24 mouse cellular contexts compared by ENCODE assay signal in the genomic region with DNA sequence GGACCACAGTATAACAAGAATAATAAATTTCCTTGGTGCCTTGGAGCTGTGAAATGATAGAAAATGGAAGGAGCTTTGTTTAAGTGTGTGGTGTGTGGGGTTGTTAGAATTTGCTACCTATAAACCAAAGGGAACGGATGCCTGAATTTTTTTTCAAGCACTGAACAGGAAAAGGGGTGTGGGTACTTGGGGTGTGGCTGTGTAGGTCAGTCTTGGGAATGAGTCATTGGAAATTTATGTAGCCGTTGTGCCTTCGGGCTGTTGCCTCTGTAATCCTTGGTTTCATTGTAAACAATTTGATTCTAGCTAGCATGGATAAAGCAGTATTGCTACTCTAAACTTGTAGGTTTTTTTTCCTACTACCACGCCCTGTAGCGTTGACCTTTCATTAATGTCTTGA. TPM values are rescaled to one million over a fixed set of nuclear protein-coding genes. Genes with fewer than 3 reads are reported as not detected.
A peak's percentile ranks its signal among the peaks of the same experiment; 100 is the strongest.
DNase-seq lines count a peak whose midpoint lies in the region; ATAC-seq and TF ChIP-seq lines count a peak whose summit lies in the region.
"Had no signal": no experiment of that assay in that cellular context is flagged by ENCODE, and none has a peak within 500 bp of the region (broad histone marks: within the 10 kb centered on the region; RNA-seq: fewer than 3 reads in every experiment).

No protein-coding gene starts in this region.

- H3K27ac ChIP-seq in lung, postnatal 0 days (ENCODE audit: low read length), result no peak overlapping the region; the same call in 1 of the 2 replicates
- H3K27ac ChIP-seq in ES-Bruce4 (ENCODE audit: insufficient read depth, low read length), result peak overlapping the region; percentile 52
- H3K27ac ChIP-seq in macrophage, result peak overlapping the region; percentile 82
- no peak overlapping the region for H3K27ac ChIP-seq in midbrain, embryonic 13.5 days
- H3K27ac ChIP-seq: embryonic facial prominence, embryonic 13.5 days; hindbrain, embryonic 15.5 days; intestine, embryonic 15.5 days; limb, embryonic 12.5 days; neural tube, embryonic 15.5 days had no signal

- 60% methylated on average over 5 of the region's 5 CpGs for WGBS in lung, postnatal 0 days
- 74% methylated on average over 5 of the region's 5 CpGs for whole genome bisulfite sequencing in macrophage (ENCODE audit: missing documents)
- 95% methylated on average over 5 of the region's 5 CpGs for WGBS in midbrain, embryonic 13.5 days

- TF ChIP-seq EP300 in lung, postnatal 0 days (IDR thresholded peaks at IDR 0.05), result peak; percentile 77
- TF ChIP-seq EP300 in ES-Bruce4 (IDR thresholded peaks at IDR 0.05; ENCODE audit: insufficient read depth, low read depth, low read length), result no peak

- no peak overlapping the region for H3K4me3 ChIP-seq in lung, postnatal 0 days (ENCODE audit: low read depth, low read length)
- H3K4me3 ChIP-seq in ES-Bruce4 (ENCODE audit: low read depth, low read length) (no peak overlapping the region), macrophage (ENCODE audit: inconsistent target) (no peak overlapping the region)
- H3K4me3 ChIP-seq in midbrain, embryonic 13.5 days (replicated peaks), result no peak overlapping the region
- H3K4me3 ChIP-seq: embryonic facial prominence, embryonic 13.5 days; hindbrain, embryonic 15.5 days; intestine, embryonic 15.5 days; limb, embryonic 12.5 days; neural tube, embryonic 15.5 days had no signal

- peak; percentile 29 for ATAC-seq in lung, postnatal 0 days
- no peak for ATAC-seq in midbrain, embryonic 13.5 days
- ATAC-seq: forebrain, postnatal 0 days; intestine, embryonic 15.5 days had no signal

- peak; percentile 83 for DNase-seq in lung, postnatal 0 days (ENCODE audit: low spot score)
- no peak for DNase-seq in lung, postnatal 25 days (ENCODE audit: low spot score)
- DNase-seq in NIH3T3 (ENCODE audit: low read depth), result peak; percentile 77
- no peak for DNase-seq in yolk sac, embryonic 10.5 days (ENCODE audit: low spot score)
- DNase-seq in adrenal gland, adult 8-10 months, result no peak
- DNase-seq: adrenal gland, adult 2 months; cerebellum, adult 9-11 months; forebrain, postnatal 0 days; heart, postnatal 14 days; kidney, postnatal 4 days; midbrain, embryonic 14.5 days; spleen, adult 18-20 months; thymus, adult 2 months had no signal

- peaks cover 32% of the 10 kb centered on the region for H3K79me2 ChIP-seq in macrophage (ENCODE audit: inconsistent target)

- H3K4me1 ChIP-seq in lung, postnatal 0 days (ENCODE audit: insufficient read depth, low read depth, low read length), result peaks cover 6% of the 10 kb centered on the region; the same call in 1 of the 2 replicates
- no peaks in the 10 kb centered on the region for H3K4me1 ChIP-seq in ES-Bruce4 (ENCODE audit: control insufficient read depth, insufficient read depth, low read length)
- peaks cover 21% of the 10 kb centered on the region for H3K4me1 ChIP-seq in midbrain, embryonic 13.5 days (replicated peaks)

- H3K9me3 ChIP-seq in lung, postnatal 0 days (ENCODE audit: low read length), result no peaks in the 10 kb centered on the region
- H3K9me3 ChIP-seq in ES-Bruce4 (replicated peaks; ENCODE audit: control insufficient read depth, insufficient read depth, low read length, poor library complexity, severe bottlenecking), result no peaks in the 10 kb centered on the region
- no peaks in the 10 kb centered on the region for H3K9me3 ChIP-seq in midbrain, embryonic 13.5 days
- H3K9me3 ChIP-seq: embryonic facial prominence, embryonic 13.5 days; forebrain, embryonic 10.5 days; heart, embryonic 12.5 days; hindbrain, embryonic 15.5 days; intestine, embryonic 15.5 days; limb, embryonic 12.5 days; neural tube, embryonic 15.5 days; stomach, embryonic 15.5 days had no signal

- no peak for TF ChIP-seq POLR2A in ES-Bruce4 (IDR thresholded peaks at IDR 0.05; ENCODE audit: insufficient read depth, low read length)

- no peak overlapping the region for H3K9ac ChIP-seq in lung, postnatal 0 days (replicated peaks; ENCODE audit: low read depth)
- peak overlapping the region; percentile 89 for H3K9ac ChIP-seq in ES-Bruce4 (ENCODE audit: low read depth, poor library complexity, severe bottlenecking)
- H3K9ac ChIP-seq in midbrain, embryonic 13.5 days (replicated peaks), result no peak overlapping the region
- H3K9ac ChIP-seq: embryonic facial prominence, embryonic 13.5 days; forebrain, postnatal 0 days; hindbrain, embryonic 15.5 days; intestine, embryonic 15.5 days; limb, embryonic 12.5 days; neural tube, embryonic 15.5 days; stomach, embryonic 15.5 days had no signal

- no peaks in the 10 kb centered on the region for H3K36me3 ChIP-seq in lung, postnatal 0 days (ENCODE audit: insufficient read depth, low read length)
- H3K36me3 ChIP-seq in ES-Bruce4 (ENCODE audit: control insufficient read depth, insufficient read depth, low read length, poor library complexity, severe bottlenecking), result no peaks in the 10 kb centered on the region; the same call in 1 of the 2 replicates
- H3K36me3 ChIP-seq in macrophage (ENCODE audit: inconsistent target), result no peaks in the 10 kb centered on the region
- no peaks in the 10 kb centered on the region for H3K36me3 ChIP-seq in midbrain, embryonic 13.5 days
- H3K36me3 ChIP-seq: embryonic facial prominence, embryonic 13.5 days; hindbrain, embryonic 15.5 days; intestine, embryonic 15.5 days; neural tube, embryonic 15.5 days; stomach, embryonic 15.5 days had no signal

- H3K4me2 ChIP-seq in lung, postnatal 0 days (replicated peaks; ENCODE audit: low read depth, low read length), result no peak overlapping the region
- no peak overlapping the region for H3K4me2 ChIP-seq in midbrain, embryonic 13.5 days (replicated peaks)

- TF ChIP-seq CTCF in lung, postnatal 0 days (IDR thresholded peaks at IDR 0.05), result no peak
- no peak for TF ChIP-seq CTCF in ES-Bruce4 (IDR thresholded peaks at IDR 0.05; ENCODE audit: low read depth, low read length)

- no peaks in the 10 kb centered on the region for H3K27me3 ChIP-seq in lung, postnatal 0 days (replicated peaks; ENCODE audit: insufficient read depth, low read length)
- no peaks in the 10 kb centered on the region for H3K27me3 ChIP-seq in ES-Bruce4 (ENCODE audit: control insufficient read depth, insufficient read depth, low read length, poor library complexity, severe bottlenecking)
- no peaks in the 10 kb centered on the region for H3K27me3 ChIP-seq in midbrain, embryonic 13.5 days
- H3K27me3 ChIP-seq: embryonic facial prominence, embryonic 13.5 days; heart, embryonic 12.5 days; hindbrain, embryonic 15.5 days; intestine, embryonic 15.5 days; limb, embryonic 12.5 days; neural tube, embryonic 15.5 days; stomach, embryonic 15.5 days had no signal

RNA-seq across cellular contexts. Expression of gene Anln, which starts 1.4 kb away (rescaled TPM):
- 2.8 and 4.2 TPM in 2 replicates for polyA plus RNA-seq in lung, postnatal 0 days (2015; fragmentation: Nextera tagmentation; extraction: Ambion mirVana)
- polyA plus RNA-seq in ES-Bruce4 (2011; ENCODE audit: insufficient read depth, insufficient read length, low read depth, missing spikeins), result 155 and 169 TPM in 2 replicates
- total RNA-seq in macrophage (2018; cell fraction: chromatin; rRNA removed), result 10 to 100 TPM in 5 of 26 experiments, 1 to 10 TPM in 20, under 1 TPM in 1; 0.43 to 26.8 (median 5.1) TPM
- 1 to 10 TPM in 22 of 26 experiments, under 1 TPM in 4; 0.56 to 7.0 (median 2.0) TPM for total RNA-seq in macrophage (2018; cell fraction: cytosol; rRNA removed)
- total RNA-seq in macrophage (2018; cell fraction: nucleus; rRNA removed), result 10 to 100 TPM in 1 of 26 experiments, 1 to 10 TPM in 22, under 1 TPM in 3; 0.83 to 21.4 (median 2.7) TPM
- polyA plus RNA-seq in macrophage (2018), result 0.66 to 6.4 TPM (median 4.6 TPM) in 3 replicates
- 1 to 10 TPM; 2.3 to 4.0 (median 3.4) TPM for total RNA-seq in adrenal gland, adult 8-10 months (2022)
- 10.7 and 12.1 TPM in 2 replicates for polyA plus RNA-seq in midbrain, embryonic 13.5 days (2015; fragmentation: Nextera tagmentation; extraction: Ambion mirVana)

RNA-seq across cellular contexts. Expression of gene 9530077C05Rik, which starts 20.9 kb away (rescaled TPM):
- 4.5 and 4.9 TPM in 2 replicates for polyA plus RNA-seq in lung, postnatal 0 days (2015; fragmentation: Nextera tagmentation; extraction: Ambion mirVana)
- 2.7 and 3.8 TPM in 2 replicates for polyA plus RNA-seq in ES-Bruce4 (2011; ENCODE audit: insufficient read depth, insufficient read length, low read depth, missing spikeins)
- under 1 TPM in 2 of 26 experiments, not detected in 24; 0.16 to 0.45 TPM for total RNA-seq in macrophage (2018; cell fraction: chromatin; rRNA removed)
- not detected for total RNA-seq in macrophage (2018; cell fraction: cytosol; rRNA removed)
- total RNA-seq in macrophage (2018; cell fraction: nucleus; rRNA removed), result under 1 TPM in 2 of 26 experiments, not detected in 24; 0.20 to 0.30 TPM
- polyA plus RNA-seq in macrophage (2018), result 0.04 TPM in 1 of 3 replicates, not detected in the others
- 10 to 100 TPM in 2 of 4 experiments, 1 to 10 TPM in 2; 5.1 to 15.9 (median 9.6) TPM for total RNA-seq in adrenal gland, adult 8-10 months (2022)
- polyA plus RNA-seq in midbrain, embryonic 13.5 days (2015; fragmentation: Nextera tagmentation; extraction: Ambion mirVana), result 9.2 and 9.9 TPM in 2 replicates

Comparison
In these comparisons a context has a peak if more than half of its experiments do, and no peak if none do; other contexts are left out.
1. DNase-seq: peak in lung, postnatal 0 days (single experiment) and NIH3T3 (single experiment); none in lung, postnatal 25 days (single experiment), yolk sac, embryonic 10.5 days (single experiment) and adrenal gland, adult 8-10 months (single experiment).
2. H3K27ac ChIP-seq: peak in ES-Bruce4 (single experiment) and macrophage (single experiment); none in lung, postnatal 0 days (single experiment) and midbrain, embryonic 13.5 days (single experiment).
3. RNA of gene Anln, which starts 1.4 kb away (polyA plus RNA-seq): 155 to 169 TPM in ES-Bruce4; 10.7 to 12.1 TPM in midbrain, embryonic 13.5 days, 0.66 to 6.4 TPM in macrophage and 2.8 to 4.2 TPM in lung, postnatal 0 days; every median in the first group is over 10 times any median in the second.